Mouse (Mus musculus) megakaryocyte-erythroid progenitor cell, adult 5-6 weeks (primary cell): Measurements from ENCODE around the gene Tbpl2. TPM values are rescaled to one million over a fixed set of nuclear protein-coding genes. Genes with fewer than 3 reads are reported as not detected.

Source experiments
- ATAC-seq: replicated peaks from 2 replicates; pipeline ENCODE4 v1.8.0; 2016; ENCODE audit warnings: mild to moderate bottlenecking, inconsistent platforms; ENCODE audit not compliant: severe bottlenecking, poor library complexity, low FRiP score, low TSS enrichment
- total RNA-seq, 2 experiments: library from RNA; stranded (forward) in 1 of 2; stranded (reverse) in 1 of 2; fragments of 200-1000, 215-1000 nt in 1 of 2; fragments of >200 nt in 1 of 2; fragmentation: Nextera tagmentation in 1 of 2; gene quantifications; 2 replicates each; pipeline ENCODE4 v1.2.3; 2014 to 2017

The Tbpl2 gene
- total RNA-seq (2014; fragmentation: Nextera tagmentation): not detected in 2 replicates
- total RNA-seq (2017): not detected in 2 replicates

- ATAC-seq: no peak
Measured at GRCm38 (mm10) chr2:24096495-24096894, at the start of gene Tbpl2. Gene Tbpl2, minus strand, starts transcription at chr2:24096595.

DNA sequence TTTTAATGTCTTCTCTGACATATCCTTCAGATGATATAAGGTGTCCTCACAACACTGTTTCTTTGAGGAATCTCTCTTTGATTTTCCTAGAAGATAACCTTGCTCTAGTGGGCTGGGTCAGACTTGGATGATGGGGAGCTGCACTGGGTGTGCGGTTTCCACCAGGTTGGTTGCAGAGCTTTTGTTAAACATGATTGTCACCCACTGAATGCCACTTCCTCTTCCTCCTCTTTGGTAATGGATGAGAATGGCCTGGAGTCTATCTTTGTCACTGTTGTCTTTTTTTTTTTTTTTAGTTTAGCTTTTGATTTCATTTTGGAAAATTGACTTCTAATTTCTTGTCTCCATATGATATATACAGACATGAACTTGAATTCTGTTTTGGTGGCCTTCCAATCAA is 38.0 kb upstream of the Tbpl2 start:
- ATAC-seq: no peak

DNA sequence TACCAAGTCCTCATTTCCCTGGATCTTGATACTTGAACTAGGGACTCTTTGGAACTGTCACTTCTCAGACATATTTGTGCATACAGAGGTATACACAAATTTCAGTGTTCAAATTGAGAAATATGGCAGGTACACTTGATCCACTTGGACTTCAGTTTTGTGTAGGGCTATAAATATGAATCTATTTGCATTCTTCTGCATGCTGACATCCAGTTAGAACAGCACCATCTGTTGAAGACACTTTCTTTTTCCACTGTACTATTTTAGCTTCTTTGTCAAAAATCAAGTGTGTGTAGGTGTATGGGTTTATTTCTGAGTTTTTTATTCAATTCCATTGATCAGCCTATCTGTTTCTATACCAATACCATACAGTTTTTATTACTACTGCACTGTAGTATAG is 12.7 kb upstream of the Tbpl2 start:
- no peak for ATAC-seq

GRCm38 (mm10) chr2:24103619-24104289 is 7.4 kb upstream of the Tbpl2 start:
- ATAC-seq: no peak

GRCm38 (mm10) chr2:24090921-24091320 is 5.5 kb downstream of the Tbpl2 start:
- ATAC-seq: no peak

GRCm38 (mm10) chr2:24050459-24050858 is 45.9 kb downstream of the Tbpl2 start:
- peak; percentile 62 for ATAC-seq

- peak; percentile 65 for ATAC-seq
Measured at GRCm38 (mm10) chr2:24049344-24049990, 46.9 kb downstream of the Tbpl2 start, which contains the start of gene Hnmt. Gene Hnmt, minus strand, starts transcription at chr2:24049394.

DNA sequence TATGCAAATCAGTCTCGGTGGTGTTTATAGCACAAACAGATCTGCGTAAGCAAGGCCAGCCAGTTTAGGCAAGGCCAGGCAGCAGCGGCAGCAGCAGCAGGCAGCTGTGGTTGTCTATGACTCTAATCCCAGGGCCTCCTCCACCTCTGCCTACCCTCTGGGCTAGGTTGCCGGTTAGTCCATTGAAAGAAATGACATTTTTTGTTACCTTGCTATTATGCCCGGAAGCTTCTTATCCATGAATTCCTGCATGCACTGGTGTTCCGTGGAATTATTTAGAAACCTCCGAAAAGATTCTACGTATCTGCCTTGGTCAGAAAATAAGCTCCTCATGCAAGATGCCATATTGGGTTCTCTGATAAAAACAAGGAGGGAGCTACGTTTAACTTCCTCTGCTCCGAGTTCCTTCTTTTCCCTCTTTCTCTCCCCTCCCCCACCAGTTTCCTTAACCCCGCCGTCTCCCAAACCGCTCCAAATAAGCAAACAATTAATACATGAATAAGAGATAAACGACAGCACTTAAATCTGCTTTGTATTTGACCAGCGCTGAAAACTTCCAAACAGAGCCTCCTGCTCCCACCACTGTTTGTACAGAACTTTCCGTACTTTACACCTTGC is 47.8 kb downstream of the Tbpl2 start:
- ATAC-seq: peak; percentile 92

GRCm38 (mm10) chr2:24047551-24048479 is 48.6 kb downstream of the Tbpl2 start:
- ATAC-seq: no peak

DNA sequence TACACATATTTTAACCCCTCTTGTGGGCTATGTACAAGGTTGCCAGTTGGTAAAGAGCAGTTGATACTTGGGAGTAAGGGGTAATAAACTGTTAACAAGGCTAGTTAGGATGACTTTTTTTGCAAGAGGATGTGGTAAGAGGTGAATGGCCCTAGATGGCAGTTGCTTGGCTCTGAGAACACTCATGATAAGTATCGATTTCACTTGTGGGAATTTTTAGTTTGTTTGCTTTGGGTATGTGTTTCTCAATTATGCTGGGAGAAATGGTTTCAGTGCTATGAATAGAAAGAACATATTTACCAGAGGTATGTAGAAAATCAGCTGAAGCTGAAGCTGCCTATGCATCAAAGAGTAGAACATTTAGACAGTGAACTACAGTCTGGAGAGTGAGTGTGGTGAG is 53.5 kb downstream of the Tbpl2 start:
- ATAC-seq: no peak

GRCm38 (mm10) chr2:24040531-24040930 is 55.9 kb downstream of the Tbpl2 start:
- no peak for ATAC-seq

Other genes starting within 250 kb of the Tbpl2 start
- gene Hnmt, start 47.2 kb downstream of the Tbpl2 start, total RNA-seq (2014; fragmentation: Nextera tagmentation): 0.89 and 1.8 TPM in 2 replicates
- gene Hnmt, start 47.2 kb downstream of the Tbpl2 start, total RNA-seq (2017): 5.3 and 17.0 TPM in 2 replicates
- not detected in 2 replicates for gene Il1f8, start 56.6 kb upstream of the Tbpl2 start, total RNA-seq (2014; fragmentation: Nextera tagmentation)
- gene Il1f8, start 56.6 kb upstream of the Tbpl2 start, total RNA-seq (2017): not detected in 2 replicates
- gene Il1f9, start 89.9 kb upstream of the Tbpl2 start, total RNA-seq (2014; fragmentation: Nextera tagmentation): not detected in 2 replicates
- 0.47 TPM in 1 of 2 replicates, not detected in the other for gene Il1f9, start 89.9 kb upstream of the Tbpl2 start, total RNA-seq (2017)
- not detected in 2 replicates for gene Il1f6, start 118.8 kb upstream of the Tbpl2 start, total RNA-seq (2014; fragmentation: Nextera tagmentation)
- gene Il1f6, start 118.8 kb upstream of the Tbpl2 start, total RNA-seq (2017): not detected in 2 replicates
- not detected in 2 replicates for gene Il1f5, start 180.4 kb upstream of the Tbpl2 start, total RNA-seq (2014; fragmentation: Nextera tagmentation)
- not detected in 2 replicates for gene Il1f5, start 180.4 kb upstream of the Tbpl2 start, total RNA-seq (2017)
- not detected in 2 replicates for gene Il1f10, start 194.6 kb upstream of the Tbpl2 start, total RNA-seq (2014; fragmentation: Nextera tagmentation)
- gene Il1f10, start 194.6 kb upstream of the Tbpl2 start, total RNA-seq (2017): not detected in 2 replicates
- gene Il1rn, start 240.3 kb upstream of the Tbpl2 start, total RNA-seq (2014; fragmentation: Nextera tagmentation): 1.6 TPM in 1 of 2 replicates, not detected in the other
- gene Il1rn, start 240.3 kb upstream of the Tbpl2 start, total RNA-seq (2017): not detected in 2 replicates